Mouse (Mus musculus) heart, postnatal 0 days (tissue): ENCODE measurements around the gene Frem1.

ENCODE experiments used
- CTCF ChIP-seq: IDR thresholded peaks from 2 replicates; pipeline ENCODE4 v1.5.1; 2016; ENCODE audit warnings: antibody characterized with exemption, control low read depth, low read depth
- EP300 ChIP-seq: IDR thresholded peaks from 2 replicates; pipeline ENCODE4 v1.6.1; 2016; ENCODE audit warnings: antibody characterized with exemption, low read depth

DNA sequence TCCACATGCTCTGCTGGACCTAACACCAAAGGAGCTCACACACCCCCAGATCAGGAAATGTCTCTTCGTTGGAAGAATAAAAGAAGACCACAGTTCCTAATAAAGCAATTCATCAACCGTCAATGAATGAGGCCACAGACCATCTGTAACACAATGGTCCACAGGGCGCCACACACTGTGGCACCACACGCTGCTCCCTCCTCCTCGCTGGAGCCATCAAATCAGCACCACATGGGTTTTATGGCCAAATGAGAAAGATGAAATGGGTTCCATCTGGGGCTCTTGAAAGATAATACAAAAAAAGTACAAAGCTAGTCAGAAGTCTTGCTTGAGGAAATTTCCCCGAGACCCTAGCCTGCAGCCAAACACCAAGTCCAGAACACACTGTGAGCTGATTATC, 6.9 kb downstream of the Frem1 start:
- TF ChIP-seq CTCF (no peak), EP300 (no peak)
